Mouse (Mus musculus) myocyte (in vitro differentiated cells): ENCODE data around the gene Prph.

ENCODE experiments used
- E2F4 ChIP-seq: IDR thresholded peaks from one replicate; pipeline ENCODE4 v1.6.1; 2011; ENCODE audit warnings: mild to moderate bottlenecking, control low read depth, moderate library complexity; ENCODE audit not compliant: insufficient read depth
- MYOD1 ChIP-seq, 3 experiments: IDR thresholded peaks; one replicate each; pipeline ENCODE4 v1.6.1; 2011; ENCODE audit warnings: control low read depth in 2 of 3, low read depth in 2 of 3, mild to moderate bottlenecking in 2 of 3, moderate library complexity in 1 of 3; ENCODE audit not compliant: insufficient read length in 2 of 3, control insufficient read depth in 1 of 3
- POLR2A ChIP-seq: IDR thresholded peaks from one replicate; pipeline ENCODE4 v1.6.1; 2011; ENCODE audit warnings: low read depth, mild to moderate bottlenecking, control low read depth, moderate library complexity; ENCODE audit not compliant: insufficient read length
- SRF ChIP-seq: IDR thresholded peaks from one replicate; pipeline ENCODE4 v1.6.1; 2011; ENCODE audit warnings: low read depth; ENCODE audit not compliant: control insufficient read depth, insufficient read length
- TCF12 ChIP-seq: IDR thresholded peaks from one replicate; pipeline ENCODE4 v1.6.1; 2011; ENCODE audit warnings: mild to moderate bottlenecking, control low read depth; ENCODE audit not compliant: poor library complexity, insufficient read depth, severe bottlenecking
- TCF3 ChIP-seq: IDR thresholded peaks from one replicate; pipeline ENCODE4 v1.6.1; 2011; ENCODE audit warnings: low read depth, control low read depth; ENCODE audit not compliant: insufficient read length
- USF1 ChIP-seq: IDR thresholded peaks from one replicate; pipeline ENCODE4 v1.6.1; 2011; ENCODE audit warnings: low read depth, mild to moderate bottlenecking, control low read depth, moderate library complexity

GRCm38 (mm10) chr15:99039306-99039705, 15.7 kb upstream of the Prph start:
- TF ChIP-seq MYOD1 (IDR thresholded peaks at IDR 0.05; ENCODE audit: control insufficient read depth in 1 of 3, insufficient read length in 2 of 3, low read depth in 2 of 3), result no peak
- TF ChIP-seq POLR2A, result peak; percentile 25
- no peak for TF ChIP-seq TCF3
- no peak for TF ChIP-seq E2F4
- TF ChIP-seq TCF12, result no peak
- TF ChIP-seq SRF, result no peak
- TF ChIP-seq USF1, result no peak
